Mouse (Mus musculus) urinary bladder, postnatal 10 days (tissue): ENCODE data around the gene Tchhl1.
"Not testable (repeated sequence)": the region's sequence is repeated elsewhere in the genome, so short reads cannot be mapped to it uniquely, and the experiment has no call there.

Experiments used
- DNase-seq: peaks from one replicate; pipeline ENCODE4 v3.0.0; 2022; ENCODE audit warnings: low spot score

Tchhl1 gene

GRCm38 (mm10) chr3:93468561-93468960, at the start of gene Tchhl1:
Tchhl1 (plus strand) TSS chr3:93468754.
- DNase-seq = no peak

- no peak for DNase-seq
These were observed 36.9 kb upstream of the Tchhl1 start for GRCm38 (mm10) chr3:93431673-93432072.

- no peak for DNase-seq
These were observed 26.5 kb upstream of the Tchhl1 start, which contains the start of gene Tchh for GRCm38 (mm10) chr3:93442030-93442429. Tchh (plus strand) TSS chr3:93442330.

- no peak for DNase-seq
These were observed 25.0 kb upstream of the Tchhl1 start for GRCm38 (mm10) chr3:93443501-93444101.

- DNase-seq = no peak
These were observed 24.0 kb upstream of the Tchhl1 start for GRCm38 (mm10) chr3:93444343-93445164.

- DNase-seq = no peak
These were observed 23.3 kb upstream of the Tchhl1 start for GRCm38 (mm10) chr3:93445165-93445705.

GRCm38 (mm10) chr3:93446128-93446755, 22.3 kb upstream of the Tchhl1 start:
- DNase-seq = no peak

GRCm38 (mm10) chr3:93446756-93447137, 21.8 kb upstream of the Tchhl1 start:
- DNase-seq = not testable (repeated sequence)

- no peak for DNase-seq
These were observed 21.3 kb upstream of the Tchhl1 start for GRCm38 (mm10) chr3:93447138-93447841.

GRCm38 (mm10) chr3:93466556-93466955, 2.0 kb upstream of the Tchhl1 start:
- DNase-seq = no peak

- no peak for DNase-seq
These were observed 1.4 kb upstream of the Tchhl1 start for GRCm38 (mm10) chr3:93467130-93467529.

- no peak for DNase-seq
These were observed 1.1 kb downstream of the Tchhl1 start for GRCm38 (mm10) chr3:93469629-93470028.

- no peak for DNase-seq
These were observed 11.5 kb downstream of the Tchhl1 start for GRCm38 (mm10) chr3:93480053-93480452.

GRCm38 (mm10) chr3:93481982-93482616, 13.5 kb downstream of the Tchhl1 start:
- DNase-seq = no peak

- DNase-seq = no peak
These were observed 17.1 kb downstream of the Tchhl1 start for GRCm38 (mm10) chr3:93485611-93486010.

GRCm38 (mm10) chr3:93488541-93488940, 20.0 kb downstream of the Tchhl1 start:
- no peak for DNase-seq

GRCm38 (mm10) chr3:93492176-93492575, 23.6 kb downstream of the Tchhl1 start:
- DNase-seq = no peak

- no peak for DNase-seq
These were observed 25.4 kb downstream of the Tchhl1 start for GRCm38 (mm10) chr3:93493992-93494391.

- DNase-seq = not testable (repeated sequence)
These were observed 26.2 kb downstream of the Tchhl1 start for GRCm38 (mm10) chr3:93494774-93495173.

GRCm38 (mm10) chr3:93497131-93497530, 28.6 kb downstream of the Tchhl1 start:
- no peak for DNase-seq

GRCm38 (mm10) chr3:93499129-93499528, 30.6 kb downstream of the Tchhl1 start:
- DNase-seq = no peak
